Mouse (Mus musculus) myocyte (in vitro differentiated cells): ENCODE measurements at regions not wholly inside any gene's neighbourhood (a gene's known extent, or its start where the extent isn't known, plus 50 kb on each side); places are given as distances from the start of the nearest gene placed in this dataset.

Experiments used
- CEBPB ChIP-seq: IDR thresholded peaks from 2 replicates; pipeline ENCODE4 v1.6.1; 2011; ENCODE audit warnings: mild to moderate bottlenecking, moderate library complexity; ENCODE audit not compliant: poor library complexity, insufficient read depth, severe bottlenecking
- E2F4 ChIP-seq: IDR thresholded peaks from one replicate; pipeline ENCODE4 v1.6.1; 2011; ENCODE audit warnings: mild to moderate bottlenecking, control low read depth, moderate library complexity; ENCODE audit not compliant: insufficient read depth
- MAX ChIP-seq: IDR thresholded peaks from one replicate; pipeline ENCODE4 v1.6.1; 2011; ENCODE audit warnings: low read depth, mild to moderate bottlenecking, control low read depth
- MYOD1 ChIP-seq, 3 experiments: IDR thresholded peaks; one replicate each; pipeline ENCODE4 v1.6.1; 2011; ENCODE audit warnings: control low read depth in 2 of 3, low read depth in 2 of 3, mild to moderate bottlenecking in 2 of 3, moderate library complexity in 1 of 3; ENCODE audit not compliant: insufficient read length in 2 of 3, control insufficient read depth in 1 of 3
- MYOG ChIP-seq, 3 experiments: IDR thresholded peaks; one replicate each; pipeline ENCODE4 v1.6.1; 2011; ENCODE audit warnings: control low read depth in 2 of 3, low read depth in 2 of 3, mild to moderate bottlenecking in 2 of 3; ENCODE audit not compliant: insufficient read length in 2 of 3, control insufficient read depth in 1 of 3, insufficient read depth in 1 of 3
- POLR2A ChIP-seq: IDR thresholded peaks from one replicate; pipeline ENCODE4 v1.6.1; 2011; ENCODE audit warnings: low read depth, mild to moderate bottlenecking, control low read depth, moderate library complexity; ENCODE audit not compliant: insufficient read length
- POLR2AphosphoS2 ChIP-seq: IDR thresholded peaks from one replicate; pipeline ENCODE4 v1.6.1; 2011; ENCODE audit warnings: low read depth, control low read depth; ENCODE audit not compliant: insufficient read length
- REST ChIP-seq: IDR thresholded peaks from one replicate; pipeline ENCODE4 v1.6.1; 2011; ENCODE audit warnings: mild to moderate bottlenecking, control low read depth, moderate library complexity; ENCODE audit not compliant: insufficient read depth, insufficient read length
- TCF12 ChIP-seq: IDR thresholded peaks from one replicate; pipeline ENCODE4 v1.6.1; 2011; ENCODE audit warnings: mild to moderate bottlenecking, control low read depth; ENCODE audit not compliant: poor library complexity, insufficient read depth, severe bottlenecking
- TCF3 ChIP-seq: IDR thresholded peaks from one replicate; pipeline ENCODE4 v1.6.1; 2011; ENCODE audit warnings: low read depth, control low read depth; ENCODE audit not compliant: insufficient read length
- USF1 ChIP-seq: IDR thresholded peaks from one replicate; pipeline ENCODE4 v1.6.1; 2011; ENCODE audit warnings: low read depth, mild to moderate bottlenecking, control low read depth, moderate library complexity

DNA sequence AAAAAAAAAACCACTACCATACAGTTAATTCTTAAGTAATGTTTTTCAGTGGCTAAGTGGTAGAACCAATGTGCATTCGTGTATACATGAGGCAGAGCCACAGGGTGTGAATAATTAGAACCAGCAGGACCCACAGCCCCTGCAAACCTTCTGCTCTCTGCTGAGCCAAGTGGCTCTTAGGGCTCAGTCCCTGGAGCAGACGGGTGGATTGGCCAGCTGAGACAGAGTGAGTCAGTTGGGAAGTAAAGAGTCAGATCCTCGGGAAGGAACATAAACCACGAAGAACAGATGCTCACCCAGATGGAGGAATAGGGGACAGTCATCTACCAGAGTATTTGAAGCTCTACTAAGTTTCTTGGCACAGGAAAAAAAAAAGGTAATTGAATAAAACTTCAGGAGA is 293.1 kb downstream of the Basp1 start:
- TF ChIP-seq REST (no peak), POLR2A (no peak), USF1 (no peak), POLR2AphosphoS2 (no peak), MYOD1 (IDR thresholded peaks at IDR 0.05; ENCODE audit: control insufficient read depth in 1 of 3, insufficient read length in 2 of 3, low read depth in 2 of 3) (no peak), E2F4 (no peak), CEBPB (no peak), MYOG (IDR thresholded peaks at IDR 0.05; ENCODE audit: control insufficient read depth in 1 of 3, insufficient read depth in 1 of 3, insufficient read length in 2 of 3, low read depth in 2 of 3) (no peak), MAX (no peak), TCF3 (no peak), TCF12 (no peak)
